Mouse (Mus musculus): ENCODE data around the gene Pheta2. TPM values are rescaled to one million over a fixed set of nuclear protein-coding genes. Genes with fewer than 3 reads are reported as not detected.
"Not testable (repeated sequence)": the region's sequence is repeated elsewhere in the genome, so short reads cannot be mapped to it uniquely, and the experiment has no call there.

Gene Pheta2
- polyA plus RNA-seq, 3 experiments from 2014 or later, result 2.7 to 5.1 (median 4.0) TPM

GRCm38 (mm10) chr15:82343368-82344287, 4.9 kb downstream of the Pheta2 start:
- ATAC-seq, result no peak

DNA sequence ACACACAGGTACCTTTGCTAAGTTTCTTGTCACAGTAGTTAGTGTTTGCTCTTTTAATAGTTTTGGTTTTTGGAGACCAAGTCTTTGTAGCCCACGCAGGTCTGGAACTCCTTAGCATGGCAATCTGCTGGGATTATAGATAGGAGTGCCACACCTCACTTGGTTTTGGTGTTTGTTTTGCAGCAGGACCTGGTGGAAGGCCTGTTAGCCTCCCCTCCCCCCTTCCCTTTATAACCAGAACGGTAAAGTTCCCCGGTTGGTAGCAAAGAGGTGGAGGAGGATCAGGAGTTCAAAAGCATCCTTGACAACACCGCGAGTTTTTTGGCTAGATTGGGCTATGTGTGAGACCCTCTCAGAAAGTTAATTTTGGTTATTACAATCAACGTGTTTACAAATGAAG, 6.2 kb downstream of the Pheta2 start:
- ATAC-seq, result no peak

DNA sequence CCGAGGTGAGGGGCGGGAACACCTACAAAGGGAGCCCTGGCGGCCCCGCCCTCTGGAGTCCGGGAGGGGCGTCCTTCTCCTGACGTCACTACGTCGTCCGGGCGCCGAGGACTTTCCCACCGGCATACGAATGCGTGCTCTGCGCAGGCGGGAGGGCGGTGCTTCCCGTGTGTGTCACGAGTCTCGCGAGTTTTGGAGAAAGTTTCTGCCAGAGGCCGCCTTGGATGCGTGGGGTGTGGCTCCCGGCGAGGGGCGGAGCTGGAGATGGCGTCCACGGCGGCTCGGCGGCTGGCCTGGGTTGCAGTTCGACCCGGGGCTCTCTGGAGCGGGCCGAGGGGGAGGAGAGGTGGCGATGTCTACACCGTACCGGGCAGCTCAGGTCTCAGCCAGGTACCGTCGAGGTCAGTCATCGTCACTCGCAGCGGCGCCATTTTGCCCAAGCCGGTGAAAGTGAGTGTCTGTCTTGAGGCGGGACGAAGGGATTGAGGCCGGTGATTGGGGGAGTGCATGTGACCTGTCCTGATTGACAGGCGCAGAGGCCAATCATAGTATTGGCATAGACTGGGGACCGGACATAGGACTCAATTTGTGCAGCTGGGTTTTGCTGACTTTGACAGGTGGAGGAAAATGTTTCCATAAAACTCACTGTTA, 7.2 kb downstream of the Pheta2 start:
- ATAC-seq, result peak; percentile 90

DNA sequence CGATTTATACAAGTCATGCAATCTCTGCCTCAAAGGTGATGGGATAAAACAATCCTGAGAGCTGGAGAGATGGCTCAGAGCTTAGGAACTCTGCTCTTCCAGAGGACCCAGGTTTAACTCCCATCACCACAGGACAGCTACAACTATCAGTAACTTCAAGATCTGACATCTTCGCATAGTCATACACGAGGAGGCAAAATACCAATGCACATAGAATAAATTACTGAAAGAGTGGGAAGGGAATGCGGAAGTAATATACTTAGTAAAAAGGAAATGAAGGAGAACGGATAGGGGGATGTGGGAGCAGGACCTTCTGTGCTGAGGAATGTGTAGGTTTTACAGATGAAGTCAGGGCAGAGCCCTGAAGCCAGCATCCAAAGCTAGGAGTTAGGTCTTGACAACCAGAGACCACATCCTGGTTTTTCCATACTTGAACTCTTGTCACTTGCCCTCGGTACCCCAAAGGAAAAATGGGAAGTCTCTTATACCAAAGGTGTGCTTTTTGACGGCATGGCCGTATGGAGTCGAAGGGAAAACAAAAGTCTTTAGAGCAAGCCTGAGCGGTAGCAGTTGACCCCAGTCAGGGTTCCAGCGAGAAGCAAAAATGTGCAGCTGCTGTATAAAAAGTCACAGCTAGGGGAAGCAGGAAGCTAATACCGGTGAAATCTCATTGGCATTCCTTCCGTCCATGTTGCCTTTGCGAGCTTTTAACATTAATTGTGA, 8.0 kb downstream of the Pheta2 start:
- ATAC-seq, result no peak

- ATAC-seq, result no peak
These were observed 8.5 kb downstream of the Pheta2 start for GRCm38 (mm10) chr15:82347303-82347676.

GRCm38 (mm10) chr15:82347852-82348251, 9.1 kb downstream of the Pheta2 start:
- ATAC-seq, result no peak

- no peak for ATAC-seq
These were observed 9.7 kb downstream of the Pheta2 start for GRCm38 (mm10) chr15:82348258-82348998.

DNA sequence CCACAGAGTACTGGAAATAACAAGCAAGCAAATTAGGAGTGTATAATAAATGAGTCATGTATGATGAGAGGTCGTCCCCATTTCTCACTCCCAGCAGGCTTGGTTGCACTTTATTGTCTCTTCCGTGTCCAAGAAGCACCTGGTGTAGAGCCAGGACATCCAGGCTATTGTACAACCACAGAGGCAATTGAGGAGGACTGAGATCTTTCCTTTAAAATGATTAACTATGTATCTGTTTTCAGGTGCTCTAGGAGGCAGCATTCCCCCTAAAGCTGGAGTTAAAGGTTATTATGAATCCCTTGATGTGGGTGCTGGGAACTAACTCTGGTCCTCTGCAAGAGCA, 10.2 kb downstream of the Pheta2 start:
- ATAC-seq, result no peak

DNA sequence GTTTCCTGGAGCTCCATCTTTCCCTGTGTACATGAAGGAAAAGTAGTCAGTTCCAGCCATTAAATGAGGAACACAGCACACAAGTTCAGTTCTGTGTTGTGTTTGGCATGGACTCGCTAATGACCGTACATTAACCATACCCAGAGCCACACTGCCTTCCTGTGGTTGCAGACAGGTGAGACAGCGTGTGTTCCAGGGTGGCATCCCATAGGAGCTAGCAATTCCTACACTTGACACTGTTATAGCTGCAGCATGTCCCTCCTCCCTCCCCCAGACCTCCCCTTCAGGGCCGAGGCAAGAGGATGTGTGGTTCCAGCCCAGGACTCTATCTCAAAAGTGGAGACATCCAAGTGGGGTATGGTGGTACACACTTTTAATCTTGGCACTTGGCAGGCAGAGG, 11.6 kb downstream of the Pheta2 start:
- ATAC-seq, result no peak

DNA sequence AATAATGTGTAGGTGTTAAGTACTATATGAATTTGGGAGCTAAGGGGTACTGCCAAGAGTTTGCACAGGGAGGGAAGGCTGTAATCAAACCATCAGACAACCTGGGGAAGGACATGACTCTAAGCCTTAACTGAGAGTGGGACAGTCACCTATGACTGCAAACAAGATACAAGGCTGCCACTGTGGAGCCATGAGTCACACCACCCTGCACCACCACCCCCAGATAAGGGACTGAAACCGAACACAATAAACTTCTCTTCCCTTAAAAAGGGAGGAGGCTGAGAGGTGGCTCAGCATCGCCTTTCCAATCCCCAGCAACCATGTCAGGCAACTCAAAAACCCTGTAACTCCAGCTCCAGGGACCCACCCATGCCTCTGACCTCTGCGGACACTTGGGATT, 12.7 kb downstream of the Pheta2 start:
- no peak for ATAC-seq

- no peak for ATAC-seq
These were observed 14.5 kb downstream of the Pheta2 start for GRCm38 (mm10) chr15:82353078-82353744.

DNA sequence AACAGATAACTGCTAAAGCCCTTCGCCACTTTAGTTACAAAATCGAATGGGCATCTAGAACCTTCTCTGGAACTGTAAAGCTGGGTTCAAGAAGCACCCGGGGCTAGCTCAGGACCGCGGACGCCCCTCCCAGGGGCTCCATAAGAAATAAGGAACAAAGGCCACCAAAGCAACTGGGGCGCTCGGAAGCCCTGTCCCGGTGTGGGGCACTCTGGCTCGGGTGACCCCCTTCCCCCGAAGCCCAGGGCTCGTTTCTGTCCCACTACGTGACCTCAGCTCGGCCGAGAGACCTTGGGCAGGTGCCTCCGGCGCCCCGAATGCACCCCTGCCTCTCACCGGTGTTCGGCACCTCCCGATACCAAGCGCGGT, 15.0 kb downstream of the Pheta2 start:
- ATAC-seq, result no peak

DNA sequence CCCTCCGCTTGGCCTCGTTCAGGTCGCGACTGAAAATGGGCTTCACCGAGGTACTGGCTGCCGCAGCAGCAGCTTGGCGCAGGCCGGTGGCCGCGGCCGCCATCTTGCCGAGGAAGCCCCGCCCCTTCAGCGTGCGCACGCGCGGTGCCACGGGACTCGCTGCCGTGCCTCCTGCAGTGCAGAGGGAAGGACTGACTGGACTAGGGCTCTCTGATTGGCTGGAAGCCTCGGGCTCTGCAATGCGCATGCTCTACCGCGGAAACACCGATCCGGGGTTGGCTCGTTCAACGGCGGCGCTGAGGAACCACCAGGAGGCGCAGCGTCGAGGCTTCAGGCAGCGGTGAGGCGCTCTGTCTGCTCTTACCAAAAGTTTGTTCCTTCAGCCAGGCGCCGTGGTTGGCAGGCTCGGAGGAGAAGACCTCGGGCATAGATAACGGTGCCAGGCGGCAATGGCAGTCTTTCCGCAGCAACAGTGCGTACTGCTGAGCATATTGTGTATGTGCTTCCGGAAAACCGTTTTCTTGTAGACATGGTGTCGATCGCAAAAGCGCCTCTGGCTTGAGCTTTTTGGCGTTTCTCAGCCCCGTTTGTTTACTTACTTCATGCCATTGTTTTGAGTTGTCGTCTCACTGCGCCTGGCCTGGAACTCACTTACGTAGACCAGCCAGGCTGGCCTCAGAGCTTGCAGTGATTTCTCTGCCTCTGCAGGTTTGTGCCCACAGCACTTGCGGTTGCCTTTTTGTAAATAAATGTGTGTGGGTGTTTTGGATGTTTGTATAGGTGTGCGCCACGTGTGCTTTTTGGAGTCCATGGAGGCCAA, 15.6 kb downstream of the Pheta2 start, which contains the start of gene Ndufa6:
Gene Ndufa6, minus strand, starts transcription at position 197 of the 820 bp plus-strand sequence.
- peak; percentile 98 for ATAC-seq

GRCm38 (mm10) chr15:82358431-82359260, 19.9 kb downstream of the Pheta2 start:
- no peak for ATAC-seq

- no peak for ATAC-seq
These were observed 22.8 kb downstream of the Pheta2 start for GRCm38 (mm10) chr15:82361459-82362018.

DNA sequence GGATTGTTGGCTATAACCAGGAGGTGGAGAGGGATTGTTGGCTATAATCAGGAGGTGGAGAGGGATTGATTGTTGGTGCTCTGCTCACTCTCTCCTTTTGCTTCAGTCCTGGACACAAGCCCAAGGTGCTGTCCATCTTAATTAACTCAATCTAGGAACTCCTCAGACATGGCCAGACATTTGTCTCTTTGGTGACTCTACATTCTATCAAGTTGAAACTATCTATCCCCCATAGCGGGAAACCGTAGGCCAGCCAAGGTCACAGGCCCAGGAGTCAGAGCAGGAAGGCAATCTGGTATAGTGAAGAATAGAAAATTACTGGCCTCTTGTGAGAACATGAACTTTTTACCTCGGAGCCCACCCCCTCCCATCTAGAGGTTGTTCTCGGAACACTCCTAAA, 23.5 kb downstream of the Pheta2 start:
- ATAC-seq, result no peak

DNA sequence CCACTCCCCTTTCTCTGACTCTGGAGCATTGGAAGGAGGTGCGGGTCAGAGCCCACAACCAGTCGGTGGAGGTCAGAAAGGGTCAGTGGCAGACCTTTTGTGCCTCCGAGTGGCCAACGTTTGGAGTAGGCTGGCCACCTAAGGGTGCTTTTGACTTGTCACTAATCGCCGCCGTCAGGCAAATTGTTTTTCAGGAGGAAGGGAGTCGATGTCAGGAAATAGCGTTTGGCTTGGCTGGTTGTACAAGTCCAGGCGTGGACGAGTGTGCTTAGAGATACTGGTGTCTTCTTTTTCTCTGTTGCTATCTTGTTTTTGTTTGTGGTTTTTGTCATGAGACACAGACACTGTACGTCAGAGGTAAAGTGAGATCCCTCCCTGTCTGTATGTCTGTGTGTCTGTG, 25.1 kb downstream of the Pheta2 start:
- ATAC-seq, result not testable (repeated sequence)

- not testable (repeated sequence) for ATAC-seq
These were observed 25.8 kb downstream of the Pheta2 start for GRCm38 (mm10) chr15:82364561-82364960.

GRCm38 (mm10) chr15:82368146-82368545, 29.4 kb downstream of the Pheta2 start:
- no peak for ATAC-seq

GRCm38 (mm10) chr15:82368851-82369250, 30.1 kb downstream of the Pheta2 start:
- ATAC-seq, result no peak

Data from inflammation-experienced regulatory T-cells, adult 6 months (primary cell).